Mouse (Mus musculus): ENCODE data around the gene Lama4. TPM values are rescaled to one million over a fixed set of nuclear protein-coding genes. Genes with fewer than 3 reads are reported as not detected.

Lama4 gene
- polyA plus RNA-seq, 1 experiment from 2014 or later = 13.2 TPM

GRCm38 (mm10) chr10:39140843-39141242 lies 175.5 kb downstream of the Lama4 start:
- Histone ChIP-seq H3K27me3 (no peaks in the 10 kb centered on the region), H3K4me1 (no peaks in the 10 kb centered on the region), H3K27ac (replicated peaks) (no peak overlapping the region), H3K4me2 (replicated peaks) (no peak overlapping the region), H3K9ac (replicated peaks) (no peak overlapping the region), H3K9me3 (no peaks in the 10 kb centered on the region), H3K4me3 (no peak overlapping the region), H3K36me3 (peaks cover 43% of the 10 kb centered on the region)
- WGBS = 92% methylated on average over 14 of the region's 14 CpGs
- ATAC-seq (replicated peaks) = no peak

DNA sequence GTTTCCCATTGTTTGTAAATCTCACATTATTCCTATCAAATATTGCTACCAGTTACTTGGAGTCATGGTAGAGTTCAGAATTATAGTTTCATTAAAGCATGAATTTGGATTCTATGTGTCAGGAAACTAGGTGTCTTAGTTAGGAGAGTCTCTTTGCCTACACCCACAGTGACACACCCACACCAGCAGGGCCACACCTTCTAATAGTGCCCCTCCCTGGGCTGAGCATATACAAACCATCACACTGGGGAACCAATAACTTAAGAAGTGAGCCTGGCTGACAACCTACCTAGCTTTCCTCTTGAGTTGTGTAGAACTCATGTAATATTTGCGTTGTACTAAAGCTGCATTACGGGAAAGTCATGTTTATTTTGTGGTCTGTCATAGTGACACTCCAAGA lies 176.1 kb downstream of the Lama4 start:
- peaks cover 49% of the 10 kb centered on the region for H3K36me3 ChIP-seq
- no peaks in the 10 kb centered on the region for H3K9me3 ChIP-seq
- WGBS = 96% methylated on average over 2 of the region's 2 CpGs
- H3K27ac ChIP-seq (replicated peaks) = no peak overlapping the region
- no peak overlapping the region for H3K4me2 ChIP-seq (replicated peaks)
- H3K27me3 ChIP-seq = no peaks in the 10 kb centered on the region
- H3K4me1 ChIP-seq = no peaks in the 10 kb centered on the region
- no peak for ATAC-seq (replicated peaks)
- H3K4me3 ChIP-seq = no peak overlapping the region
- no peak overlapping the region for H3K9ac ChIP-seq (replicated peaks)

- H3K4me2 ChIP-seq (replicated peaks) = no peak overlapping the region
- H3K27me3 ChIP-seq = no peaks in the 10 kb centered on the region
- no peak for ATAC-seq (replicated peaks)
- 85% methylated on average over 12 of the region's 12 CpGs for WGBS
- H3K36me3 ChIP-seq = peaks cover 49% of the 10 kb centered on the region
- H3K9me3 ChIP-seq = no peaks in the 10 kb centered on the region
- no peak overlapping the region for H3K4me3 ChIP-seq
- H3K27ac ChIP-seq (replicated peaks) = no peak overlapping the region
- no peaks in the 10 kb centered on the region for H3K4me1 ChIP-seq
- H3K9ac ChIP-seq (replicated peaks) = no peak overlapping the region
These were observed 176.9 kb downstream of the Lama4 start for GRCm38 (mm10) chr10:39142216-39142615.

DNA sequence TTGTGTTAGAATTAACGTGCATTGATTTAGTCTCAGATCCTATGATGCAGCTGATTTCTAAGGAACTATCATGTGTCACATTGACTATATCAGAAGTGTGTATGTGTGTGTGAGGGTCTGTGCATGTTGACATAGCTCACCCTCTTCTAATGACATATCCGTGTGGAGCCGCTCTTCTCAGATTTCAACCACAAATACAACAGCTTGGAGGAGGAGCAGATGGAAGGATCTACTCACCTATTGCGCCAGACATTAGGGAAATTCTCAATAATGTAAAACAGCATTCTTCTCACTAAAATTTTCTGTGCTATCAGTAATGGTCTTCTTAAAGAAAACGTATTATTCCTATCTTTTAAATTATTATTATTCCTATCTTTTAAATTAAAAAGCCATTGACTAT lies 191.4 kb downstream of the Lama4 start:
- H3K4me3 ChIP-seq = no peak overlapping the region
- H3K9ac ChIP-seq (replicated peaks) = no peak overlapping the region
- H3K27me3 ChIP-seq = no peaks in the 10 kb centered on the region
- H3K4me2 ChIP-seq (replicated peaks) = no peak overlapping the region
- H3K9me3 ChIP-seq = no peaks in the 10 kb centered on the region
- no peak overlapping the region for H3K27ac ChIP-seq (replicated peaks)
- no peaks in the 10 kb centered on the region for H3K36me3 ChIP-seq
- ATAC-seq (replicated peaks) = no peak
- WGBS = 88% methylated on average over 5 of the region's 5 CpGs
- no peaks in the 10 kb centered on the region for H3K4me1 ChIP-seq

- Histone ChIP-seq H3K9me3 (no peaks in the 10 kb centered on the region), H3K4me2 (replicated peaks) (no peak overlapping the region), H3K27me3 (no peaks in the 10 kb centered on the region), H3K36me3 (no peaks in the 10 kb centered on the region), H3K4me3 (no peak overlapping the region), H3K4me1 (no peaks in the 10 kb centered on the region), H3K9ac (replicated peaks) (no peak overlapping the region), H3K27ac (replicated peaks) (no peak overlapping the region)
- WGBS = 95% methylated on average over 1 of the region's 1 CpGs
- ATAC-seq (replicated peaks) = no peak
These were observed 192.0 kb downstream of the Lama4 start for GRCm38 (mm10) chr10:39157321-39157720.

DNA sequence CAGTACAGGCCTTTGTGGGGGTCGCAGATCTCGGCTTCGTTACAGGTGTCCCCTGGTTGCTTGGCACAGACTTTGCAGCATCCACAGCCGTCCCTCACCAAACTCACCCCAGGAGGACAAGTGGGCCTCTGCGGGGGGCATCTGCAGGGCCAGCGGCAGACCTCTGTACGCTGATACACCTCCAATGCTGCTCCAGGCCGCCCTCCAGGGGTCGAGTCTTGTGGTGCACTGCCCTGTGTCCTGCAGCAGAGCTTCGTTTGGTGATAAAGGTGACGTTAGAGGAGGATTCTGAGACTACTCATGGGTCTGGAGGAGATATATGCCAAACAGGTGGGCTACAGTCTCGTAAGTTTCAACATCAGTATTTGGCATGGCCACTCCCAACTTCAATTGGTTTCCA lies 193.0 kb downstream of the Lama4 start:
- H3K9ac ChIP-seq (replicated peaks) = no peak overlapping the region
- H3K4me1 ChIP-seq = peaks cover 3% of the 10 kb centered on the region
- H3K27ac ChIP-seq (replicated peaks) = no peak overlapping the region
- no peaks in the 10 kb centered on the region for H3K27me3 ChIP-seq
- no peaks in the 10 kb centered on the region for H3K36me3 ChIP-seq
- H3K4me2 ChIP-seq (replicated peaks) = no peak overlapping the region
- 57% methylated on average over 12 of the region's 12 CpGs for WGBS
- no peak overlapping the region for H3K4me3 ChIP-seq
- no peaks in the 10 kb centered on the region for H3K9me3 ChIP-seq
- no peak; the same call in 1 of the 2 replicates for ATAC-seq (replicated peaks)

Other genes with a start within 250 kb of the Lama4 start
- not detected in 2 replicates for gene Rfpl4b, start 143.7 kb upstream of the Lama4 start, polyA plus RNA-seq (2015; fragmentation: Nextera tagmentation; extraction: Ambion mirVana)
- 26.0 and 29.4 TPM in 2 replicates for gene Fam229b, start 168.4 kb downstream of the Lama4 start, polyA plus RNA-seq (2015; fragmentation: Nextera tagmentation; extraction: Ambion mirVana)
- gene Tube1, start 168.5 kb downstream of the Lama4 start, polyA plus RNA-seq (2015; fragmentation: Nextera tagmentation; extraction: Ambion mirVana) = 10.2 and 11.1 TPM in 2 replicates
- 0.13 and 0.52 TPM in 2 replicates for gene Ccn6, start 198.3 kb downstream of the Lama4 start, polyA plus RNA-seq (2015; fragmentation: Nextera tagmentation; extraction: Ambion mirVana)